8 mouse cellular contexts compared by ENCODE assay signal in genomic region chr7:127260309-127261111, GRCm38 (mm10). TPM values are rescaled to one million over a fixed set of nuclear protein-coding genes. Genes with fewer than 3 reads are reported as not detected.
A peak's percentile ranks its signal among the peaks of the same experiment; 100 is the strongest.
DNase-seq lines count a peak whose midpoint lies in the region; ATAC-seq lines count a peak whose summit lies in the region.

TSS of gene Dctpp1 (minus strand) at chr7:127260709.

- H3K9ac ChIP-seq in hindbrain, embryonic 11.5 days (ENCODE audit: low read depth, low read length), result peak within 1 kb of the TSS; percentile 61

- no peaks in the 10 kb centered on the region for H3K27me3 ChIP-seq in hindbrain, embryonic 11.5 days (ENCODE audit: control insufficient read depth, insufficient read depth, low read length)

- ATAC-seq in hindbrain, embryonic 11.5 days (ENCODE audit: low FRiP score), result peak; percentile 99

- H3K9me3 ChIP-seq in hindbrain, embryonic 11.5 days (ENCODE audit: control insufficient read depth, low read length), result no peaks in the 10 kb centered on the region

- no peak within 1 kb of the TSS for H3K27ac ChIP-seq in hindbrain, embryonic 11.5 days (ENCODE audit: low read depth, low read length)

- peak within 1 kb of the TSS; percentile 69 for H3K4me3 ChIP-seq in hindbrain, embryonic 11.5 days (ENCODE audit: low read depth, low read length)

- no peaks in the 10 kb centered on the region for H3K36me3 ChIP-seq in hindbrain, embryonic 11.5 days (ENCODE audit: control insufficient read depth, insufficient read depth, low read length)

- H3K4me2 ChIP-seq in hindbrain, embryonic 11.5 days (replicated peaks; ENCODE audit: low read depth, low read length), result peak within 1 kb of the TSS; percentile 62

- under 1% methylated on average over 50 of the region's 50 CpGs for WGBS in hindbrain, embryonic 11.5 days

- H3K4me1 ChIP-seq in hindbrain, embryonic 11.5 days (replicated peaks; ENCODE audit: control insufficient read depth, insufficient read depth, low read length), result 0 out of 2 replicates have a peak, but pooled peaks cover 2% of the 10 kb centered on the region

- peak; percentile 99 for DNase-seq in Muller cell, postnatal 12 days (ENCODE audit: inconsistent ontology term)
- DNase-seq in cerebellum, adult 9-11 months, result peak; percentile 99
- DNase-seq in frontal cortex, adult 2 months (ENCODE audit: extremely low spot score in 1 of 2, low spot score in 1 of 2), result peak; percentile 99
- peak; percentile 97 for DNase-seq in hindbrain, embryonic 11.5 days (ENCODE audit: low spot score)
- peak; percentile 94 to 96 for DNase-seq in layer of hippocampus, postnatal 10 days (ENCODE audit: low spot score in 2 of 2)
- peak; percentile 99 for DNase-seq in lung, postnatal 10 days
- DNase-seq in ovary, postnatal 36 days (ENCODE audit: low spot score), result peak; percentile 95
- DNase-seq in thymus, postnatal 25 days, result peak; percentile 97

RNA-seq across cellular contexts. Expression of gene Dctpp1, which starts in this region (rescaled TPM):
- 27.9 and 30.1 TPM in 2 replicates for polyA plus RNA-seq in frontal cortex, adult 2 months (2012; rRNA removed)
- polyA plus RNA-seq in hindbrain, embryonic 11.5 days (2014; fragmentation: Nextera tagmentation; extraction: Ambion mirVana), result 193 and 214 TPM in 2 replicates
- total RNA-seq in layer of hippocampus, postnatal 10 days (2021), result 10 to 100 TPM; 36.0 to 37.1 TPM
